ENCODE assay signal across 7 mouse cellular contexts in the genomic region with DNA sequence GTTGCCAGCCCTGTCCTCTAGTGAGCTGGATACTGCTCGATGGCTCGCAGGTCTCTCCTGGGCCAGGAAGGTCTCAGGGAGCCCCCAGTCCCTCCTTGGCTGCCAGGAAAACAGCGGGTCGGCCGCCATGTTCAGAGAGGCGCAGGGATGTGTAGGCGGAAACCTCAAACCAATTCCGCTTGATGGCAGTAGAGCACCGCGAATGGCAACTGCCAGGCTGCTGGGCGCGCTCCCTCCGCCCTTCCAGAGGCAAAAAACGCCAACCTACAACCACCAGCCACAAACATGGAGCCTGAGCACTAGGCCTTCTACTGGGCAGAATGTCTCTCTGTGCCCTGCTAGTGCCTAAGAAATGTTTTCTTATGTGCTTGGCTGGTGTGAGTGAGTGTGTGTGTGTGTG.
DNase-seq lines count a peak whose midpoint lies in the region; ATAC-seq and TF ChIP-seq lines count a peak whose summit lies in the region.
"Not testable (repeated sequence)": the region's sequence is repeated elsewhere in the genome, so short reads cannot be mapped to it uniquely, and the experiment has no call there.

No protein-coding gene starts in this region.

- TF ChIP-seq POLR2A in limb, embryonic 14.5 days (IDR thresholded peaks at IDR 0.05; ENCODE audit: borderline replicate concordance, extremely low read depth, insufficient read depth, insufficient read length): not testable (repeated sequence)

- ATAC-seq in forebrain, postnatal 0 days; hindbrain, embryonic 14.5 days (ENCODE audit: low FRiP score); limb, embryonic 14.5 days (ENCODE audit: low FRiP score, low read depth): not testable (repeated sequence)

- H3K4me2 ChIP-seq in forebrain, postnatal 0 days (ENCODE audit: low read depth); hindbrain, embryonic 14.5 days (replicated peaks); limb, embryonic 14.5 days (replicated peaks; ENCODE audit: low read depth, low read length, severe bottlenecking): not testable (repeated sequence)

- peak; percentile 39 for DNase-seq in Muller cell, postnatal 12 days (ENCODE audit: inconsistent ontology term)
- peak; percentile 81 for DNase-seq in cerebellum, adult 8-10 months
- peak; percentile 74 for DNase-seq in forebrain, postnatal 0 days
- peak; percentile 64 for DNase-seq in hindbrain, embryonic 14.5 days (ENCODE audit: low spot score)
- peak; percentile 9 for DNase-seq in limb, embryonic 14.5 days (ENCODE audit: low spot score)
- DNase-seq in midbrain, embryonic 10.5 days (ENCODE audit: low spot score): peak; percentile 21
- DNase-seq in retina, embryonic 14.5 days (ENCODE audit: low spot score): peak; percentile 88

- H3K4me1 ChIP-seq in forebrain, postnatal 0 days (ENCODE audit: insufficient read depth); hindbrain, embryonic 14.5 days (replicated peaks; ENCODE audit: control insufficient read depth, insufficient read depth, low read length); limb, embryonic 14.5 days (ENCODE audit: control insufficient read depth, insufficient read depth, low read length); midbrain, embryonic 10.5 days: not testable (repeated sequence)

- 59% methylated on average over 12 of the region's 14 CpGs for WGBS in forebrain, postnatal 0 days
- 78% methylated on average over 12 of the region's 14 CpGs for WGBS in hindbrain, embryonic 14.5 days
- 65% methylated on average over 7 of the region's 14 CpGs for WGBS in limb, embryonic 14.5 days
- 63% methylated on average over 14 of the region's 14 CpGs for WGBS in midbrain, embryonic 10.5 days

- not testable (repeated sequence) for H3K9ac ChIP-seq in forebrain, postnatal 0 days; hindbrain, embryonic 14.5 days; limb, embryonic 14.5 days (ENCODE audit: low read depth, low read length, severe bottlenecking)

- H3K9me3 ChIP-seq in forebrain, postnatal 0 days (ENCODE audit: low read length); hindbrain, embryonic 14.5 days (ENCODE audit: control insufficient read depth, low read length); limb, embryonic 14.5 days (ENCODE audit: control insufficient read depth, low read length); midbrain, embryonic 10.5 days (replicated peaks): not testable (repeated sequence)

- H3K36me3 ChIP-seq in forebrain, postnatal 0 days (ENCODE audit: insufficient read depth); hindbrain, embryonic 14.5 days (replicated peaks; ENCODE audit: control insufficient read depth, insufficient read depth); limb, embryonic 14.5 days (ENCODE audit: control insufficient read depth, insufficient read depth, low read length); midbrain, embryonic 10.5 days: not testable (repeated sequence)

- TF ChIP-seq CTCF in forebrain, postnatal 0 days (IDR thresholded peaks at IDR 0.05; ENCODE audit: low read depth): peak; percentile 28; the same call in 1 of the 2 replicates

- not testable (repeated sequence) for H3K4me3 ChIP-seq in forebrain, postnatal 0 days (ENCODE audit: low read depth, low read length); hindbrain, embryonic 14.5 days (replicated peaks; ENCODE audit: low read length); limb, embryonic 14.5 days (replicated peaks; ENCODE audit: low read length); midbrain, embryonic 10.5 days

- H3K27me3 ChIP-seq in forebrain, postnatal 0 days (ENCODE audit: insufficient read depth, low read length); hindbrain, embryonic 14.5 days (ENCODE audit: control insufficient read depth, insufficient read depth, low read length); limb, embryonic 14.5 days (ENCODE audit: control insufficient read depth, insufficient read depth, low read length); midbrain, embryonic 10.5 days (ENCODE audit: low read depth, poor library complexity, severe bottlenecking): not testable (repeated sequence)

- H3K27ac ChIP-seq in forebrain, postnatal 0 days (ENCODE audit: low read depth, low read length); hindbrain, embryonic 14.5 days; limb, embryonic 14.5 days (replicated peaks; ENCODE audit: low read depth, low read length): not testable (repeated sequence)
- H3K27ac ChIP-seq in midbrain, embryonic 10.5 days (replicated peaks): 0 out of 2 replicates have a peak overlapping the region, but pooled peaks have one; percentile 57

Comparison
In these comparisons a context has a peak if more than half of its experiments do, and no peak if none do; other contexts are left out.
1. DNase-seq: peak in every context shown above with its lines; median percentile 88 in retina, embryonic 14.5 days; 81 in cerebellum, adult 8-10 months; 74 in forebrain, postnatal 0 days; 64 in hindbrain, embryonic 14.5 days; 39 in Muller cell, postnatal 12 days; 21 in midbrain, embryonic 10.5 days; 9 in limb, embryonic 14.5 days.